Mouse (Mus musculus): ENCODE data around the gene Xlr3b.
"Not testable (repeated sequence)": the region's sequence is repeated elsewhere in the genome, so short reads cannot be mapped to it uniquely, and the experiment has no call there.

Gene Xlr3b

DNA sequence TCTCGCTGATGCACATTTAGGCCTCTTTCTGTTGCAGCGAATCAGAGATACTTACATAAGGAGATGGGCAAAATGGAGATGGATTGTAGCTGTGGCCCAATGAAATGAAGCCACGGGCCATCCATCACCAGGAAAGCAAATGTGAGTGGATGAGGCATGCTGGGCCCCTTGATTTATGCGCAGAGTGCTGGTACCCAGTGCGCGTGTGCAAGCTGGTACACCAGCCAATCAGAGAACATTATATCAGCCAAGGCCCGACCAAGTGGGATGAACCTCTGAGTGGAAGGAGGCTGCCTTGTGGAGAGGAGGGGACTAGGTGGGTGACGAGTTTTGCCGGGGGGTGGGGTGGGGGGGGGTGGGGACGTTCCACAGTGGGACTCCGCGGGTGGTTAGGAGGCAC lies at the start of gene Xlr3b:
Gene Xlr3b (plus strand): TSS at position 274 of the 400 bp plus-strand sequence.
- not testable (repeated sequence) for ATAC-seq (ENCODE audit: low TSS enrichment)

- ATAC-seq (ENCODE audit: low TSS enrichment), result peak; percentile 96
These were observed 48.8 kb upstream of the Xlr3b start for GRCm38 (mm10) chrX:73143218-73143618.

DNA sequence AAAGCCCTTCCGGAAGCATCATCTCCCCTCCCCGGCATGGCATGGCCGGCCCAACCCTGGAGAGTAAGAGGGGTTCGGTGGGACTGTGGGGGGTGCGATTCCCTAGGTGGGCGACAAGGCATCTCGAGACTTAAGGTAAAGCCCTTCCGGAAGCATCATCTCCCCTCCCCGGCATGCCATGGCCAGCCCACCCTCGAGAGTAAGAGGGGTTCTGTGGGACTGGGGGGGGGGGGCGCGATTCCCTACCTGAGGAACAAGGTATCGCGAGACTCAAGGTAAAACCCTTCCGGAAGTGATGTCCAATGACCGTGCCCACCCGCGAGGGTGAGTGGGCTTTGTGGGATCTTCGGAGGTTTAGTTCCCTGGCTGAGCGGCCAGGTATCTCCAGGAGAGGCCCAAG lies 43.5 kb upstream of the Xlr3b start, which contains the start of gene Xlr5b:
Gene Xlr5b (plus strand): TSS at position 301 of the 400 bp plus-strand sequence.
- ATAC-seq (ENCODE audit: low TSS enrichment), result not testable (repeated sequence)

DNA sequence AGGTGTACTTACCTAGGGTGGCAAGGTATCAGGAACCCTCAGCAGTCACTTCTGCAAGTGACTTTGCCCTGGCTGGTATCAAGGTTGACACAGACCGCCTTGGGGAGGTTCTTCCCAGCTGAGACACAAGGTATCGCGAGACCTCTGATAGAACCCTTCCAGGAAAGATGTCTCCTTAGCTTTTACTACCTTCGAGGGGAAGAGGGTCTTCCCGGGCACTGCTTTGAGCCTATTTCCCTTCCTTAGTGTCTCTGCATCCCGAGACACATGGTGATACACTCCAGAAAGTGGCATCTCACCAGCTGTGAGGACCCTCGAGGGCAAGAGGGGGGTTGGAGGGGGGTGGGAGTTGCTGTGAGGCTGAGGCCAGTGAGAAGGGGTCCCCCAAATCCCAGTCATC lies 42.7 kb upstream of the Xlr3b start, which contains the start of gene DXBay18:
Gene DXBay18 (minus strand): TSS at position 101 of the 400 bp plus-strand sequence.
- ATAC-seq (ENCODE audit: low TSS enrichment), result not testable (repeated sequence)

DNA sequence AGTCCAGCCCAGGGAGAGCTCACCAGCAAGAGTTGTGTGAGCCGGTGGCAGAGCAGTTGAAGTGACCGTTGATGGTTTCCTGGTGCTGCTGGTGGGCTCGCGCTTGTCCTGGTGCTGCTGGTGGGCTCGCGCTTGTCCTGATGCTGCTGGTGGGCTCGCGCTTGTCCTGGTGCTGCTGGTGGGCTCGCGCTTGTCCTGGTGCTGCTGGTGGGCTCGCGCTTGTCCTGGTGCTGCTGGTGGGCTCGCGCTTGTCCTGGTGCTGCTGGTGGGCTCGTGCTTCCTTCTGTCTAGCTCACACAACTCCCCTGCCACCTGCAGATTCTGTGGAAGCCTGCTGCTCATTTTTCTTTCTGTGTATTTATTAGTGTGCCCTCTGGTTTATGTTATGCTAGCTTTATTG lies 15.1 kb upstream of the Xlr3b start, which contains the start of gene Spin2d:
Gene Spin2d (minus strand): TSS at position 101 of the 400 bp plus-strand sequence.
- not testable (repeated sequence) for ATAC-seq (ENCODE audit: low TSS enrichment)

GRCm38 (mm10) chrX:73213819-73214564 lies 22.0 kb downstream of the Xlr3b start, which contains the start of gene Xlr4b:
Xlr4b (plus strand) TSS chrX:73214333.
- not testable (repeated sequence) for ATAC-seq (ENCODE audit: low TSS enrichment)

- no peak for ATAC-seq (ENCODE audit: low TSS enrichment)
These were observed 33.4 kb downstream of the Xlr3b start for GRCm38 (mm10) chrX:73225365-73225764.

GRCm38 (mm10) chrX:73227914-73228605 lies 36.1 kb downstream of the Xlr3b start, which contains the start of gene F8a:
F8a (plus strand) TSS chrX:73228291.
- ATAC-seq (ENCODE audit: low TSS enrichment), result peak; percentile 95

DNA sequence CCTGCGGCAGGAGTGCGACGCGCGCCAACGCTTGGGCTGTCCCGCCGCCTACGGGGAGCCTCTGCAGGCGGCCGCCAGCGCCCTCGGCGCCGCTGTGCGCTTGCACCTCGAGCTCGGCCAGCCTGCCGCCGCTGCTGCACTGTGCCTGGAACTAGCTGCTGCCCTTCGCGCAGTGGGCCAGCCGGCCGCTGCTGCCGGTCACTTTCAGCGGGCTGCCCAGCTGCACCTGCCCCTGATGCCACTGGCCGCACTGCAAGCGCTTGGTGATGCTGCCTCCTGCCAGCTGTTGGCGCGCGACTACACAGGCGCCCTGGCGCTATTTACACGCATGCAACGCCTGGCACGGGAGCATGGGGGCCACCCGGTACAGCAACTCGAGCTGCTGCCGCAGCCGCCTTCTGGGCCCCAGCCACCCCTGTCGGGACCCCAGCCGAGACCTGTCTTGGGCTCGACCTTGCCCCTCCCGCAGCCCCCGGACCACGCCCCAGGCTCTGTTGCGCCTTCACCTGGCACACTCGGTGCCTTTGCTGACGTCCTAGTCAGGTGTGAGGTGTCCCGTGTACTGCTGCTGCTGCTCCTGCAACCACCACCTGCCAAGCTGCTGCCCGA lies 36.7 kb downstream of the Xlr3b start:
- ATAC-seq (ENCODE audit: low TSS enrichment), result peak; percentile 53

DNA sequence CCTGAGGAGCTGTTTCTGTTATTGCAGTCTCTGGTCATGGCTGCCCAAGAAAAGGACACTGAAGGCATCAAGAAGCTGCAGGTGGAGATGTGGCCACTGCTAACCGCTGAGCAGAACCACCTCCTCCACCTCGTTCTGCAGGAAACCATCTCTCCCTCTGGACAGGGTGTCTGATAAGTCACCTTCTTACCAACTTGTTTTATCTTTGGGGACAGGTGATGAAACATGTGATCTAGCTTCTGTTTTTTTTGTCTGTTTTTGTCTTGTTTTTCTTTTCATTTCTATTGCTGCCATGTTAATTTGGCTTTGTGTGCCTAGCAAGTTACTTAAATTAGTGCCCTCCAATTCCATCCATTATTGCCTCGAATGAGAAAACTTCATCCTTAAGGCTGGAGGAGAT lies 37.3 kb downstream of the Xlr3b start:
- no peak for ATAC-seq (ENCODE audit: low TSS enrichment)

GRCm38 (mm10) chrX:73242821-73243325 lies 50.9 kb downstream of the Xlr3b start, which contains the start of gene Xlr4c:
Xlr4c (minus strand) TSS chrX:73243130.
- ATAC-seq (ENCODE audit: low TSS enrichment), result not testable (repeated sequence)
